In the genomic region with DNA sequence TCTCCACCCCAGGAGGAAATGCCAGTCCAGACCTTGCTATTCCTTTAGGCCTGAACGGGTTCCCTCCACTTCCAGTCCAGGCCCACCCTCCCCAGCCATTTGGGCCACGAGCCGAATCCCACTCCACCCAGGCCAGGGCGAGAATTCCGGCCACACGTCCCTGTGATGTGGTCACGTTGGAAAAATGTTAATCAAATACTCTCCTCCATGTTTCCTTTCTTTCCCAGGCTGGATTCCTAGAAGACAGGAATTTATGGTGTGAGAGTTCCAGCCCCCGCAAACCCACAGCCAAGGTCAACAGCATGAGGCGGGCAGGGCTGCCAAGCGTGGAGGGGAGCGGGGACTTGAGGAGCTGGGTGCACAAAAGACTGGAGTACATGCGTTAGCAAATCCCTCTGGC, we compare ENCODE assay signal across 12 mouse cellular contexts. TPM values are rescaled to one million over a fixed set of nuclear protein-coding genes. Genes with fewer than 3 reads are reported as not detected.
DNase-seq lines count a peak whose midpoint lies in the region; ATAC-seq and TF ChIP-seq lines count a peak whose summit lies in the region.
"Had no signal": no experiment of that assay in that cellular context is flagged by ENCODE, and none has a peak within 500 bp of the region (broad histone marks: within the 10 kb centered on the region; RNA-seq: fewer than 3 reads in every experiment).

No protein-coding gene starts in this region.

- no peaks in the 10 kb centered on the region for H3K36me3 ChIP-seq in heart, embryonic 16.5 days (ENCODE audit: control insufficient read depth, insufficient read depth)
- H3K36me3 ChIP-seq in thymus, adult 2 months (ENCODE audit: control insufficient read depth, insufficient read depth, low read length), result no peaks in the 10 kb centered on the region
- H3K36me3 ChIP-seq: forebrain, embryonic 12.5 days; hindbrain, embryonic 12.5 days had no signal

- no peaks in the 10 kb centered on the region for H3K4me1 ChIP-seq in heart, embryonic 16.5 days (ENCODE audit: control insufficient read depth, insufficient read depth, low read length)
- H3K4me1 ChIP-seq in thymus, adult 2 months (replicated peaks; ENCODE audit: control insufficient read depth, insufficient read depth, low read length), result no peaks in the 10 kb centered on the region
- H3K4me1 ChIP-seq: forebrain, embryonic 12.5 days; hindbrain, embryonic 12.5 days had no signal

- H3K4me2 ChIP-seq in heart, embryonic 16.5 days (ENCODE audit: low read depth, low read length), result no peak overlapping the region
- H3K4me2 ChIP-seq: forebrain, embryonic 12.5 days; hindbrain, embryonic 12.5 days had no signal

- peak; percentile 50 for DNase-seq in ovary, adult 18-20 months (ENCODE audit: low spot score)
- DNase-seq in ovary, postnatal 10 days (ENCODE audit: low spot score), result no peak
- DNase-seq in kidney, postnatal 25 days, result peak; percentile 24 to 46
- DNase-seq in ovary, postnatal 36 days (ENCODE audit: low spot score), result peak; percentile 63
- no peak for DNase-seq in left cerebral cortex, postnatal 4 days
- DNase-seq in thymus, adult 2 months, result no peak
- DNase-seq: cerebellum, postnatal 14 days had no signal

- no peaks in the 10 kb centered on the region for H3K27me3 ChIP-seq in heart, embryonic 16.5 days (ENCODE audit: control insufficient read depth, insufficient read depth, low read length)
- H3K27me3 ChIP-seq in thymus, adult 2 months (ENCODE audit: control insufficient read depth, insufficient read depth, low read length), result no peaks in the 10 kb centered on the region
- H3K27me3 ChIP-seq: forebrain, embryonic 12.5 days; hindbrain, embryonic 12.5 days had no signal

- no peak overlapping the region for H3K4me3 ChIP-seq in heart, embryonic 16.5 days (ENCODE audit: low read length)
- H3K4me3 ChIP-seq in thymus, adult 2 months (ENCODE audit: control insufficient read depth, insufficient read depth, low read length), result no peak overlapping the region
- H3K4me3 ChIP-seq: forebrain, embryonic 12.5 days; hindbrain, embryonic 12.5 days had no signal

- H3K9ac ChIP-seq in heart, embryonic 16.5 days (ENCODE audit: low read length), result no peak overlapping the region
- H3K9ac ChIP-seq: forebrain, embryonic 12.5 days; hindbrain, embryonic 12.5 days had no signal

- peak; percentile 63 for ATAC-seq in heart, embryonic 16.5 days (replicated peaks; ENCODE audit: extremely low read depth, insufficient read depth, low FRiP score)
- ATAC-seq in CD4-positive, CD25-positive, alpha-beta regulatory T cell, adult 4 months, result no peak

- no peak for TF ChIP-seq POLR2A in thymus, adult 2 months (IDR thresholded peaks at IDR 0.05; ENCODE audit: control insufficient read depth, extremely low read depth, insufficient read depth, low read length, poor library complexity)

- WGBS in heart, embryonic 16.5 days, result 57% methylated on average over 12 of the region's 12 CpGs
- 97% methylated on average over 12 of the region's 12 CpGs for WGBS in thymus, adult 2 months

- peak overlapping the region; percentile 66 for H3K27ac ChIP-seq in heart, embryonic 16.5 days (ENCODE audit: low read length)
- H3K27ac ChIP-seq in thymus, adult 2 months (ENCODE audit: control insufficient read depth, insufficient read depth, low read length), result no peak overlapping the region
- H3K27ac ChIP-seq: forebrain, embryonic 12.5 days; hindbrain, embryonic 12.5 days had no signal

- no peaks in the 10 kb centered on the region for H3K9me3 ChIP-seq in heart, embryonic 16.5 days (replicated peaks; ENCODE audit: control insufficient read depth, low read length)
- H3K9me3 ChIP-seq: forebrain, embryonic 12.5 days; hindbrain, embryonic 12.5 days had no signal

- TF ChIP-seq CTCF in thymus, adult 2 months (IDR thresholded peaks at IDR 0.05; ENCODE audit: borderline replicate concordance, control insufficient read depth, extremely low read depth, insufficient read depth, low read length, poor library complexity), result no peak

- intact Hi-C loops in left cerebral cortex, postnatal 4 days (cut with DNase I), result no loop called here

RNA-seq across cellular contexts. Expression of a gene that starts 25.4 kb away (rescaled TPM):
- polyA plus RNA-seq in heart, embryonic 16.5 days (2015; fragmentation: Nextera tagmentation; extraction: Ambion mirVana), result 285 and 435 TPM in 2 replicates
- 10 to 100 TPM; 44.9 to 47.6 TPM for total RNA-seq in left cerebral cortex, postnatal 4 days (2021)
- polyA plus RNA-seq in CD4-positive, CD25-positive, alpha-beta regulatory T cell, adult 4 months (2017; shearing (Covaris generic)), result not detected
- 32.2 and 35.5 TPM in 2 replicates for polyA plus RNA-seq in thymus, adult 2 months (2012; rRNA removed)
- total RNA-seq: neutrophil, adult 5-6 weeks had no signal

Comparison
In these comparisons a context has a peak if more than half of its experiments do, and no peak if none do; other contexts are left out.
1. DNase-seq: peak in ovary, adult 18-20 months (single experiment), kidney, postnatal 25 days (2 of 2) and ovary, postnatal 36 days (single experiment); none in ovary, postnatal 10 days (single experiment), left cerebral cortex, postnatal 4 days (single experiment) and thymus, adult 2 months (single experiment).
2. RNA of a gene that starts 25.4 kb away (polyA plus RNA-seq): 285 to 435 TPM in heart, embryonic 16.5 days and 32.2 to 35.5 TPM in thymus, adult 2 months; not detected in CD4-positive, CD25-positive, alpha-beta regulatory T cell, adult 4 months; every median in the first group is over 10 times any median in the second.